Mouse (Mus musculus) heart, adult 11 months (tissue): Measurements from ENCODE around the gene Ndufa4l2.

Source experiments
- DNase-seq: peaks from one replicate; pipeline ENCODE4 v3.0.0; 2022

Gene Ndufa4l2

DNA sequence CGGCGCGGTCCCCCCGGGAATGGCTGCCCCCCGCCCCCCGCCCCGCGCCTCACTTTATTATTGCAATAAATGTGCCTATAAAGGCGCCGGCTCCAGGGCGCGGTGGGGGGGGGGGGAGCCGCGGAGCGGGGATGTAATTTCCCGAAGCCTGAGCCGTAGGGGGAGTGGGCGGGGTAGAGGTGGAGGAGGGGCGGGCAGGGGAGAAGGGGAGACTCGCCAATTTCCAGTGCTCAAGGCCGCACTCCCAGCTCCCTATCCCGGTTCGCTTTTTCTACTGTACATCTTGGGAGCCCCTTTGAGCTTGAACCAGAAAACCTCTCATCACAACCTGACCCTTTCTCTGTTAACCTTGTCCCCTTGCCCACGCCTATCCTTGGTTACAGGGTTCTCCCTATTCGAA lies 16.2 kb downstream of the Ndufa4l2 start:
- DNase-seq = no peak

DNA sequence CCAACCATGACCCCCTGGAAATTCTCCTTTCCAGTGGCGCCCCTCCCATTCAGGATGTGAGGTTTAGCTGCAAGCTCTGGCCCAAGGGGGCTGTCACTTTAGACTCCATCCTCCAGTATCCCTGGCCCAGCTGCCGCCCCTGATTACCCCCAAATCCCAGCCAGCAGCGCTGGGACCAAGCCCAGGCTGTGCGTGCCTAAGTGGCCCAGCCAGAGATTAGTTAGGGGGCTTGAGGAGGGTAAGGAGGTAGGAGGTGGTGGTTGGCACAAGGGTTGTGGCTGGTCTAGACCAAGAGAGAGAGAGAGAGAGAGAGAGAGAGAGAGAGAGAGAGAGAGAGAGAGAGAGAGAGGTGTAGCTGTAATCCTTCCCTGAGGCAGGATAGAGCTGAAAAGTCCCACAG lies 16.8 kb downstream of the Ndufa4l2 start:
- no peak for DNase-seq

DNA sequence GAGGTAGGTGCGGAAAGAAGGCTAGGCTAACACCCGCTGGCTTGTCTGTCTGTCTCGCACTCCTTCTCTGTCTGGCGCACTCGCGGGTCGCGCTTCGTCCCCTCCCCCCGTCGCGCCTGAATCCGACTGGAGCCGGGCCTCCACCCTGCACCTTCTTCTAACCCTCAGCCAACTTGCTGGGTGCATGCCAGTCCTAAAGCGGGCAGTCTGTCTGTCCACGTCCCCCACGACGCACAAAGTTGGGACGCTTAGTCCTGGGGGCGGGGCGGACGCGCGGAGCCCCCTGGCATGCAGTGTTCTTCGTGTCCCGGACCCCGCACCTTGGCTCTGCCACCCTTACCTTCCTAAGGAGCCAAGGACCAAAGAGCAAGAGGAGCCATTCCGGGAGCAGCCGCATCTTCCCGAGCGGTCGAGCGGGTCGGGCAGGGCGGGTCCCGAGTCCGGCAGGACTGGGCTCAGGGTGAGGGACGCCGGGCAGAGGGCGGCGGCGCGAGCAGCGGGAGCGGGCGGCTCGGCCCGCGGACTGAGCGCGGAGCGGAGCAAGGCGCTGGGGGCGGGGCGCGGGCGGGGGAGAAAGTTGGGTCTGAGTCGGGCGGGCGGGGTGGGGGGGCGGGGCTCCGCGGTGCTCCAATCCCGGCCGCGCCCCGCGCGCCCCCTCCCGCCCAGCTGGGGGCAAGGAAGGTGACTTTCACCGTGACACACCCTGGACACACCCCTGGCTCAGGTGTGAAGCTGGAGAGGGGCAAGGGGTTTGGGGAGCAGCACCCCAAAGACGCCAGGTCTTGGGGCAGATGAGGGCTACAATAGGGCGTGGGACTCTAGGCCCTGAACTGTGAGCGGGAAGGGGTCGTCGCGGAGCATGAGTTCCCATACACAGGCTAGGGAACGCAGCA lies 19.5 kb downstream of the Ndufa4l2 start, which contains the start of gene Nxph4:
Gene Nxph4 (minus strand): TSS at position 524 of the 893 bp plus-strand sequence.
- no peak for DNase-seq

DNA sequence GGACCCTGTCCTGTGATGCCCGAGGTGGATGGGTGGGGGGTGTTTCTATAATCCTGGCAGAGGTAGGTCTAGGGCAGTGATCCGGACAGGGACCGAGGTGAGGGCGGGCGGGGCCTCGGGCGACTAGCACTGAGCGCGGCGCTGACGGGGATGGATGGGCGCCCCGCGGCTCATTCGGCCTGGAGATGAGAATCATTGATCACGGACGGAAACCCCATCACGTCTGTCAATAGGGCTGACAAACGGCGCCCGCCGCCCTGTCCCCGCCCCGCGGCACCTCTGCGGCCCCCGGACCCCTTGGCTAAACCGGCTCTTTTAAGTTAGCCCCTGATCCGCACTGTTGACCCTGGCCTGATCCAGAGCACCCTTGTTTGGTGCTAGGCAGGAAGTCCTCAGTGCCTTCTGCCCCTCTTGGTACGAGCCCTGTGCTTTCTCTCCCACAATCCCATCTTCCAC lies 20.2 kb downstream of the Ndufa4l2 start:
- DNase-seq = no peak

DNA sequence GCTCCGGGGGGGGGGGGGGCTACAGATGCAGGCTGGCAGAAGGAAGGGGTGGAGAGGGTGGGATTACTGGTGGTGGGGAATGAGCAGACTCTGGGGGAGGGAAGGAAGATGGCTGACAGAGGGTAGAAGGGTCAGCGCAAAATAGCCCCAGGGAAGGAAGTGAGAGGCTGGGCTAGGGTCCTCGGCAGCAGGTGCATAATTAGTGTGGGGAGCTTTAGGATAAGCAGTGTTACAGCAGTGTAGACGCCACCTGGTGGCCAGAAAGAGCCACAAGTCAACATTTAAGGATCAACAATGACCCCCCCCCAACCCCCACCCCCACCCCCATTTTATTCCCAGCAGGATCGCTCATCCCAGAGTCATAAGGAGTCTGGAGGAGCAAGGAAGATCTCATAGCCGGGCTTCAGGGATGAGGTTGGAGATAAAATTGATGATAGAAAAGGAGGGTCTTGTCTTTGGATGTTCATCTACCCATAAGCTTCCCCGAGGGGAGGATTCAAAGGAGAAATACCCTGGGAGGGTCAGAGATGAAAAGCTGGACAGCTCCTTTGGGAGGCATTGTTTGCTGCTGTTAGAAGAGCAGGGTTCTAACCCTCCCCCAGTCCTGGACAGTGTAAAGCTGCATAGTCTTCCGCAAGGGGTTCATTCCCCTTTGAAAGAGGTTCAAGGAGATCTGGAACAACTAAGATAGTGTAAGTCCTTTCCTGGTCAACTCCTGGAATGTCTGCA lies 22.0 kb downstream of the Ndufa4l2 start:
- no peak for DNase-seq

DNA sequence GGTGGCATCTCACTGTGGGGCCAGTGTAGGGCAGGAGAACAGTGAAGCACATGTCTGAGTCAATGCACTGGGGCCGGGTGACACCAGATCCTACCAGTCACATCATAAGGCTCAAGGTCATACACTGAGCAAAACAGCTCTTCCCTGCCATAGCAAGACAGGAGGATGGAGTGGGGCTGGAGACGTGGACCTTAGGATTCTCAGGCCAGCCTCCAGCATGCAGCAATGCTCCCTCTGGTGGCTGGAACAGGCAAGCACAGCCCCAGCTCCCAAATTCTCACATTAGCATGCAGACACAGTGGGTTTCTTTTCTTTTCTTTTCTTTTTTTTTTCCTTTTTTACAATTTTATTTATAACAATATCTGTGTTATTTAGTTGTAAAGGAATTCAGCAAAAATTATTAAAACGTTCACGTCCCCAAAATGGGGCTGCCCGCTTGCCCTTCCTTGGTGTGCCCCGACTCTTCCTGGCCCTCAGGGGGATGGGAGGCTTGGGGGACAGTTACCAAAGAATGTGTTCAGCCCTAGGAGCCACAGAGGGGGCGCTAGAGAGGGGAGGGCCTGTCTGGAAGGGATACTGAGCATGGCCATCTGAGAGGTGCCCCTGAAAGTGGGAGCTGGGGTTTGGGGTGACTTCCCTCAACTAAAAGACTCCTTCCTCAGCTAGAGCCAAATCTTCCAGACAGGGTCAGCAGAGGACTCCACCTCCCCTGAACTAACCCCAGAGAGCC lies 23.3 kb downstream of the Ndufa4l2 start:
- peak; percentile 97 for DNase-seq

DNA sequence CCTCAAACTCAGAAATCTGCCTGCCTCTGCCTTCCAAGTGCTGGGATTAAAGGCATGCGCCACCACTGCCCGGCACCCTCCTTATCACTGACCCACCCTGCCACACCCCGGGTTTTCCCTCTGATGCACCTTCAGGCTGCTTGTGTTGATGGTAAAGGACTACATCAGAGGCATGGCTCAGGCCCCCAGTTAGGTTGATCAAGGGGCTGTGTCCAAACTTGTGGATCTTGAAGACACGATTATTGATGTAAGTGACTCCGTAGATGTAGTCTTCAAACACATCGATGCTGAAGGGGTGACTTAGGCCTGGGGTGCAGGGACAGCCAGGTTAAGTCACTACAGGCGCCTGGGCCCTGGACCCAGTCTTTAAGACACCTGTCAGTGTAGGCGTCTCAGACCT lies 26.7 kb downstream of the Ndufa4l2 start:
- DNase-seq = peak; percentile 91

DNA sequence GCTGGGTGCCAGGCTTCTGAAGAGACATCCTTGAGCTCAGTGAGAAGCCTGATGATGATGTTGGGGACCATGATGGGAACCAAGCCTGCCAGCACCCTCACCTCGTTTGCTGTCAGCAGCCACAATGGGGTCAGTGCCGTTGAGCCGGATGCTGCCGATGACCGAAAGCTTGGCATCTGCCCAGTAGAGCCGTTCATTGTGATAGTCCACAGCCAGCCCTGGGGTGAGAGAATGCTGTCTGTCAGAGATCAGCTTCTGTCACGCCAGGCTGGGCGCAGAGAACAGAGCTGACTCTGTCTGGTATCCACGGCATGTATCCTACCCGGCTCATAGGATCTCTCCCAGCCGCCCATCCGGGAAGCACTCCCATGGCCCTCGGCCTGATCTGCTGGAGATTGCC lies 27.3 kb downstream of the Ndufa4l2 start:
- peak; percentile 95 for DNase-seq

DNA sequence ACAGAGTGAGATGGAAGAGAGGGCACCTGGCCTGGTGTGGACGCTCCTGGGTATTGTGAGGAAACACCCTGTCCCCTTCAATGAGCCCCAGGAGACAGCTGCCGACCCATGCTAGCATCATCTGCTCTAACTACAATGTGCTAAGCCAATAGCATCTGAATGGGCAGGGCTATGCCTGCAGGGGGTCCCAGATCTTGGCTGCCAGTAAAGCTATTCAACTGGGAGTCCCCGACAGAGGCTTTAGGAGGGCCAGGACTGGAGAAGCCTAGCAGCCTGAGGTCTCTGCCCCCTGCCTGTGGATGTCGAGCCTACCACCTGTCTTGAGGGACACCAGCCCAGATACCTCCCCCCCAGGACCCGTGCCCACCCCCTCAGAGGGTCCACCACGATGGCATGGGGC lies 28.0 kb downstream of the Ndufa4l2 start:
- no peak for DNase-seq

DNA sequence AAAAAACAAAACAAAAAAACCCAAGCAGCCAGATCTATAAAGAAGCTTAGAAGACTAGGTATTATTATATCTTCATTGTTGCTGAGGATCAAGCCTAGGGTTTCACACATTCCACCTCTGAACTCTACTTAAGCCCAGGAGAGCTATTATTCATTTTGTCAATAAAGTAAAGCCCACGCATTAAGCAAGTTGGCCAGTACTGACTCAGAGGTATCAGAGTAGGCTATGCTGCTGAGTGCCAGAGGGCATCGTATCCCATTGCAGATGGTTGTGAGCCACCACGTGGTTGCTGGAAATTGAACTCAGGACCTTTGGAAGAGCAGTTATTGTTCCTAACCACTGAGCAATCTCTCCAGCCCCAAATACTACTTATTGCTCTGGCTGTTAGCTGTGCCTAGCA lies 29.1 kb downstream of the Ndufa4l2 start:
- no peak for DNase-seq

DNA sequence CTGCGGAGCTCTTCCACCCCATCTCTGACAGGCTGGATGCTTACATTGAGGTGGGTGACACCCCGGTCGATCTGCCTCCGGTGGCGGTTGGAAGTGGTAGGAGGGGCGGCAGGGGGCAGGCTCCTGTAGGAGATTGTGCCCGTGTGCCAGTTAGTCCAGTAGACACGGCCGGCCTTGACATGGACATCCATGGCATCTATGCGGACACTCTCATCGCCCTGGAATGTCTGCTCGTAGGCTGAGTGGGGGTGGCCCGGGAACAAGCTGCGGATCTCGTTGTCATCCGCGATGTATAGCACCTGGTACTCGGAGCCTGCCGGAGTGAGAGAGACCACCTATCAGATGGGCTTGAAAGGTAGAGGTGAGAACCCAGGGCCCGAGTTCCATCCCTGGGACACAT lies 29.6 kb downstream of the Ndufa4l2 start:
- DNase-seq = no peak

DNA sequence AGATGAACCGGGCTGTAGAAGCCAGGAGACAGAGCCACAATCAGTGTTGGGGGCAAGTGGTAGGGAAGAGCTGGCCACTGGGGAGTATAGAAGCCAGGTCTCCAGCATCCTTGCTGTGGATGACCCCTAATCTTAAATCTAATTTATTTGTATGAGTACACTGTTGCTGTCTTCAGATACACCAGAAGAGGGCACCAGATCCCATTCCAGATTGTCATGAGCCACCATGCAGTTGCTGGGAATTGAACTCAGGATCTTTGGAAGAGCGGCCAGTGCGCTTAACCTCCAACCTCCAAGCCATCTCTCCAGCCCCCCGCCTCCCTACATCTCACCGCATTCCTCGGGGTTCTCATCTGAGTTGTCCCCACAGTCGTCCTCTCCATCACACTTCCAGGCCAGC lies 31.7 kb downstream of the Ndufa4l2 start:
- DNase-seq = no peak

DNA sequence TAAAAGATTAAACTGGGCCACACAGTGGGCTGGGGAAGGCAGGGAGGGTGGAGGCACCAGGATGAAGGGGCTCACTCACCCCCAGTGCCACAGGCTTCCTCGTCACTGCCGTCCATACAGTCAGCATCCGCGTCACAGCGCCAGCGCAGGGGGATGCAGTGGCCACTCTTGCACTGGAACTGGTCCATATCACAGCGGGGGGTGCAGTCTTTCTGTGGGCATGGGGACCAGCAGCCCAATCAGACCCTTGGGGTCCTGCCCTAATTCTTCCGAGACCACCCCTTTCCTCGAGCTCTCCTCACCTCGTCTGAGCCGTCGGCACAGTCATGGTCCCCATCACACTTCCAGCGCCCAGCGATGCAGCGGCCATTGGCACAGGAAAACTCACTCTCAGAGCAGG lies 33.5 kb downstream of the Ndufa4l2 start:
- no peak for DNase-seq

DNA sequence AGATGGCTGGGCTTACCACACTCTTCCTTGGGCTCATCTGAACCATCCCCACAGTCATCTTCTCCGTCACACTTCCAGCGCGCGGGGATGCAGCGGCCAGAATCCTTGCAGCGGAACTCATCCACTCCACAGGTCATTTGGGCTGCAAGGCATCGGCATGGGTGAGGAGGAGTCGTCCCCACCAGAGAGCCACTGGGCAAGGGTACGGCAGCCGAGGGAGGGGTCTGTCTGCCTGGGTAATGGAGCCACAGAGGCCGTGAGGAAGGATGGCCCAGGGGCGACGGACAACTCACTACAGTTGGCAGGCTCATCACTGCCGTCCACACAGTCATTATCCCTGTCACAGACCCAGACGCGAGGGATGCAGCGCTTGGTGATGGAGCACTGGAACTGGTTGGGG lies 35.1 kb downstream of the Ndufa4l2 start:
- DNase-seq = peak; percentile 91

DNA sequence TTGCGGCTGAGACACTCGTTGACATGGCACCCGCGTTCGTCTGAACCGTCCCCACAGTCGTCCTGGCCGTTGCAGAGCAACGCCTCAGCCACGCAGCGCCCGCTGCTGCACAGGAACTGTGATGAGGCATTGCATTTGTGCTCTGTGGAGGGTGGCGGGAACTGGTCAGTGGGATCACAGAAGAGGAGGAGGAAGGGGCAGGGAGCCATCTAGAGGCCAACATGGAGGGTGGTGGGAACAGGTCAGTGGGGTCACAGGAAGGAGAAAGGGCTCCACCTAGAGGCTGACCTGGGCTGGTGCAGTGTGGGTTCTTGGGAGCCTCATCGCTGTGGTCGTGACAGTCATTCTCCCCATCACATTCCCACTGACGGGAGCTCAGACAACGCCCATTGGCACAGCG lies 40.9 kb downstream of the Ndufa4l2 start:
- DNase-seq = no peak

DNA sequence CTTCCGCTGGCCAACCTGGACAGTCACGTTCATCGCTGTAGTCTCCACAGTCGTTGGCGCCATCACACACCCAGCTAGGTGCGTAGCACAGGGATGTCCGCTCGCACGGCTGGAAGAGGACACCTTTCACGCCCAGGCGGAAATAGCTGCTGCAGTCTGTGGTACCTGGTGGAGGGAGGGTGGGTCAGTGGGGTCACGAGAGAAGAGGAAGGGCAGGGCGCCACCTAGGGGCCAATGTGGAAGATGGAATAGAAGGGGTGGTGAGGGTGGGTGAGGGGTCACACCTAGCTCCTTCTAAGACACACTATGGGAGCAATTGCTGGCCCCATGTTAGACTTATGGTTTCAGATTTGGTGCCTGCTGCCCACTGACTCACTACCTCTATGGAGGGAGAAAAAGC lies 42.6 kb downstream of the Ndufa4l2 start:
- no peak for DNase-seq

DNA sequence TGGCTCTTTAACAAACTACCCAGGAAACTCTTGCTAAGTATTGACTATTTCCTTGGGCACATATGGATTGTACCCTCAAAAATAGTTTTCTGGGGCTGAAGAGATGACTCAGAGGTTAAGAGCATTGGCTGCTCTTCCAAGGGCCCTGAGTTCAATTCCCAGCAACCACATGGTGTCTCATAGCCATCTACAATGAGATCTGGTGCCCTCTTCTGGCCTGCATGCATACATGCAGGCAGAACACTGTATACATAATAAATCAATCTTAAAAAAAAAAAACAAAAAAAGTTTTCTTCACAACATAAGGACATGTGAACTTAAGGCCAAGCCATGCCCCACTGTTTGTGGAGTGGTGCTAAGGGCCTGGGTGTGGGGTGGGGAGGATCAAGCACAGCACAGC lies 46.4 kb downstream of the Ndufa4l2 start:
- no peak for DNase-seq

DNA sequence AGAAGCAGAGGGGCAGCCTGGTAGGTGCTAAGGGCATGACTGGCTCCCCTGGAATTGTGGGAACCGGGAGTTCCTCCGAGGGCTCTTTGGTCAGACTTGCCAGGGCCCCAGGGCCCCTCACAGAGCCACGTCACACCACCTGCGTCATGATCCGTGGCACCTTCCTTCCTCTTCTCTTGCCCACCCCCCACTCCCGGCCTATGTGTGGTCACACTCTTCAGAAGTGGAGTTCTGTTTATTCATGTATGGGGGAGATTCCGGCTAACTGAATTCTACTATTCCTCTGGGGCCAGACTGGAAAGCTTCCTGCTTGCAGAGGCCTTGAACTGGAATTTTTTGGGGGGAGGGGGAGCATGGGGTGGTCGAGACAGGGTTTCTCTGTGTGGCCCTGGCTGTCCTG lies 49.1 kb downstream of the Ndufa4l2 start:
- DNase-seq = no peak

DNA sequence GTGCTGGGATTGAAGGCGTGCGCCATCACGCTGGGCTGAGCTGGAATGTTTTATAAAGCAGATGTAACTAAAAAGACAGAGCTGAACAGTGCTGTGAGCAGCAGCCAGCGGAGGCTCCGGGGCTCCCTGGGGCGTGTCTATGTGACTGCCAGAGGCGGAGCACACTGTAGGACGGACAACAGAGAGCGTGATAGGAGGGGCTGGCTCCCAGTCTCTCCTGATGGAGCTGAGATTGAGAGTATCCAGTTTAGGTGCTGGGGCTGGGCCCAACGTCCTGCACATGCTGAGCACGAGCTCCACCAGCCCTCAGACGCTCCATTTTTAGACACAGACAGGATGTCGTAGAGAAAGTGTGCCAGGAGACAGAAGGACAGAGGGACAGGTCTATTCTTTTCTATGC lies 49.5 kb downstream of the Ndufa4l2 start:
- DNase-seq = peak; percentile 96
